Mouse (Mus musculus): ENCODE data around the gene Adh4. TPM values are rescaled to one million over a fixed set of nuclear protein-coding genes. Genes with fewer than 3 reads are reported as not detected.
"Not testable (repeated sequence)": the region's sequence is repeated elsewhere in the genome, so short reads cannot be mapped to it uniquely, and the experiment has no call there.

Adh4 gene
- not detected in 2 replicates for polyA plus RNA-seq (2015; fragmentation: Nextera tagmentation; extraction: Ambion mirVana)

GRCm38 (mm10) chr3:138415121-138415690 is at the start of gene Adh4:
Gene Adh4, plus strand, starts transcription at chr3:138415466.
- H3K36me3 ChIP-seq (ENCODE audit: control insufficient read depth, insufficient read depth, low read length) = no peaks in the 10 kb centered on the region
- no peak for ATAC-seq (ENCODE audit: insufficient read depth, low FRiP score)
- no peak within 1 kb of the TSS for H3K27ac ChIP-seq (ENCODE audit: low read length)
- no peak within 1 kb of the TSS for H3K4me2 ChIP-seq (ENCODE audit: low read depth, low read length)
- no peaks in the 10 kb centered on the region for H3K9me3 ChIP-seq (replicated peaks; ENCODE audit: control insufficient read depth, low read length)
- no peaks in the 10 kb centered on the region for H3K4me1 ChIP-seq (ENCODE audit: control insufficient read depth, insufficient read depth, low read length)
- H3K9ac ChIP-seq (ENCODE audit: low read length) = no peak within 1 kb of the TSS
- no peak within 1 kb of the TSS for H3K4me3 ChIP-seq (replicated peaks; ENCODE audit: low read length)
- no peaks in the 10 kb centered on the region for H3K27me3 ChIP-seq (ENCODE audit: control insufficient read depth, insufficient read depth, low read length)
- 76% methylated on average over 6 of the region's 6 CpGs for WGBS

- 82% methylated on average over 2 of the region's 2 CpGs for WGBS
- H3K9me3 ChIP-seq (replicated peaks; ENCODE audit: control insufficient read depth, low read length) = no peaks in the 10 kb centered on the region
- no peak for ATAC-seq (ENCODE audit: insufficient read depth, low FRiP score)
- no peak overlapping the region for H3K9ac ChIP-seq (ENCODE audit: low read length)
- H3K4me2 ChIP-seq (ENCODE audit: low read depth, low read length) = no peak overlapping the region
- H3K4me3 ChIP-seq (replicated peaks; ENCODE audit: low read length) = no peak overlapping the region
- H3K27me3 ChIP-seq (ENCODE audit: control insufficient read depth, insufficient read depth, low read length) = no peaks in the 10 kb centered on the region
- no peaks in the 10 kb centered on the region for H3K4me1 ChIP-seq (ENCODE audit: control insufficient read depth, insufficient read depth, low read length)
- no peaks in the 10 kb centered on the region for H3K36me3 ChIP-seq (ENCODE audit: control insufficient read depth, insufficient read depth, low read length)
- H3K27ac ChIP-seq (ENCODE audit: low read length) = no peak overlapping the region
These were observed 49.1 kb upstream of the Adh4 start for GRCm38 (mm10) chr3:138366181-138366580.

DNA sequence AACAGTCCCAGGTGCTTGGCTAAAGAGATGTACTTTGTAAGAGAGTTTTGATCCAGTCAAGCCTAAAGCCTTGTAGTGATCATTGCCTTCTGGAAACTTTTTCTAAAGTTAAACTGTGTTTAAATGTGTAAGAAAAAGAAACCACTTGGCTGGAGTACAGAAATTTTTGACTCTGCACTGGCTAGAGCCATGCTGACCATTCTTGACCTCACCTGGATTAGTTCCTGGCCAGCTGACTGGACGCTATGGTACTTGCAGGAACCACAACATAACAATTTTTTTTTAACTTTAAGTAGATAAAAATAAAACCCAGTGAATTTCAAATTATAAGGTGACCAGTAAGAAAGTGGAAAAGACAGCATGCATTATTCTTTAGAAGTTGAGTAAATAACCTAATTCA is 45.7 kb upstream of the Adh4 start:
- no peak for ATAC-seq (ENCODE audit: insufficient read depth, low FRiP score)
- H3K9ac ChIP-seq (ENCODE audit: low read length) = no peak overlapping the region
- no peak overlapping the region for H3K27ac ChIP-seq (ENCODE audit: low read length)
- H3K4me3 ChIP-seq (replicated peaks; ENCODE audit: low read length) = no peak overlapping the region
- H3K9me3 ChIP-seq (replicated peaks; ENCODE audit: control insufficient read depth, low read length) = no peaks in the 10 kb centered on the region
- H3K4me2 ChIP-seq (ENCODE audit: low read depth, low read length) = no peak overlapping the region
- H3K27me3 ChIP-seq (ENCODE audit: control insufficient read depth, insufficient read depth, low read length) = no peaks in the 10 kb centered on the region
- 76% methylated on average over 1 of the region's 1 CpGs for WGBS
- H3K36me3 ChIP-seq (ENCODE audit: control insufficient read depth, insufficient read depth, low read length) = no peaks in the 10 kb centered on the region
- no peaks in the 10 kb centered on the region for H3K4me1 ChIP-seq (ENCODE audit: control insufficient read depth, insufficient read depth, low read length)

DNA sequence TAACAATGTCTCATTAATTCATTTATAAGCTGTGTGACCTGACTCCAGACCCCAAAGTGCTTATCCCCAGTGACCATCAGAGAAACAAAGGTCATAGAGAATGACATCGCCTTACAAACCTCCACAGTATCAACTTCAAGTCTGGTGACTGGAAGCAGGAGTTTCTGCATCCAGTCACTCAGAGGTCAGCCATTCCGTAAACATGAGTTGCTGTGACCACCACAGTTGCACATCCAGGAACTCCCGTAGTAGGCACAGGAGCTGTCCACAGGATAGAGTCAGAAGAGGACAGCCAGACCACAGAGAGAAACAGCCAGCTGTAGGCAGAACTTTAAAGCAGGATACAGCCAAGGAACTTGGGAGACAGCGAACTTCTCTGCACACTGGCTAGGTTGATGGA is 45.0 kb upstream of the Adh4 start:
- not testable (repeated sequence) for ATAC-seq (ENCODE audit: insufficient read depth, low FRiP score); H3K36me3 ChIP-seq (ENCODE audit: control insufficient read depth, insufficient read depth, low read length); H3K27me3 ChIP-seq (ENCODE audit: control insufficient read depth, insufficient read depth, low read length); H3K9ac ChIP-seq (ENCODE audit: low read length); H3K4me2 ChIP-seq (ENCODE audit: low read depth, low read length); H3K27ac ChIP-seq (ENCODE audit: low read length); H3K4me1 ChIP-seq (ENCODE audit: control insufficient read depth, insufficient read depth, low read length); H3K9me3 ChIP-seq (replicated peaks; ENCODE audit: control insufficient read depth, low read length); H3K4me3 ChIP-seq (replicated peaks; ENCODE audit: low read length)
- 48% methylated on average over 4 of the region's 4 CpGs for WGBS

DNA sequence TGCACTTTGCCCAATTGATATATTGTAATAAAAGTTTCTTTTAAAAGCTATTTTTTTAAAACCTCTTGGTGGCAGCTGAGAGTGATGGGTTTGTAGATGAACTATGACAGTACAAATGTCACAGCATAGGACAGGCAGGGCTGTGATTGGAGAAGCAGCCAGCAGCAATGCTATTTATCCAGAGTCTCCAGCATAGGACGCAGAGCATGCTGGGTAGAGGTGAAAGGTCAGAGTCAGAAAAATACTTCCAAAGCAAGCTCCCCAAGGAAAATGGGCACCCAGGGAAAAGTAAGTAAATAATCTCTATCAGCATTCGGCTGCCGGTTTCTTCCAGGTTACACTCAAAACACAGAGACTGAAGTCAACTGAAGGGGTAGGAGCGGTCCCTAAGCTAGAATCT is 41.3 kb upstream of the Adh4 start:
- no peaks in the 10 kb centered on the region for H3K36me3 ChIP-seq (ENCODE audit: control insufficient read depth, insufficient read depth, low read length)
- 64% methylated on average over 4 of the region's 4 CpGs for WGBS
- H3K27ac ChIP-seq (ENCODE audit: low read length) = no peak overlapping the region

DNA sequence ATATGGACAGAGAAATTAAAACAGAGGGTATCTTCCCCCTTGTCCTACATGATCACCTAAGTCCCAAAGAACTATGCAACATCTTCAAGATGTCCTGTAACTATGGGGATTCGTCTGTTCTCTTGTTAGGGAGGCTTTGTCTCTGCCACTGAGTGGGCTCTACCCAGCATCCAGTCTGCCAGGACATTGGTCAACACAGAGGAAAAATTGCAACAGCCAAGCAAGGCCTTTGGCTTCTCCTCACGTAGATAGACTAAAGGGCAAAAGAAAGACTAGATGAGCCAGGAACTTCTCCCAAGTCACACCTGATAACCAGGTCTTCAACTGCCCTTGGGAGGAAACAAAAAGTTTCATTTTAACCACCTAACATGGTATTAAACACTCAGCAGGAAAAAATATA is 40.1 kb upstream of the Adh4 start:
- 74% methylated on average over 2 of the region's 2 CpGs for WGBS
- Histone ChIP-seq H3K9me3 (replicated peaks; ENCODE audit: control insufficient read depth, low read length) (no peaks in the 10 kb centered on the region), H3K27me3 (ENCODE audit: control insufficient read depth, insufficient read depth, low read length) (no peaks in the 10 kb centered on the region), H3K4me3 (replicated peaks; ENCODE audit: low read length) (no peak overlapping the region), H3K9ac (ENCODE audit: low read length) (no peak overlapping the region), H3K4me1 (ENCODE audit: control insufficient read depth, insufficient read depth, low read length) (no peaks in the 10 kb centered on the region), H3K27ac (ENCODE audit: low read length) (no peak overlapping the region), H3K4me2 (ENCODE audit: low read depth, low read length) (no peak overlapping the region), H3K36me3 (ENCODE audit: control insufficient read depth, insufficient read depth, low read length) (no peaks in the 10 kb centered on the region)
- ATAC-seq (ENCODE audit: insufficient read depth, low FRiP score) = no peak

More for the DNA sequence above, 41.3 kb upstream of the Adh4 start:
- Histone ChIP-seq H3K9ac (ENCODE audit: low read length) (no peak overlapping the region), H3K4me3 (replicated peaks; ENCODE audit: low read length) (no peak overlapping the region), H3K4me1 (ENCODE audit: control insufficient read depth, insufficient read depth, low read length) (no peaks in the 10 kb centered on the region), H3K27me3 (ENCODE audit: control insufficient read depth, insufficient read depth, low read length) (no peaks in the 10 kb centered on the region), H3K9me3 (replicated peaks; ENCODE audit: control insufficient read depth, low read length) (no peaks in the 10 kb centered on the region), H3K4me2 (ENCODE audit: low read depth, low read length) (no peak overlapping the region)
- ATAC-seq (ENCODE audit: insufficient read depth, low FRiP score) = no peak

- Histone ChIP-seq H3K27ac (ENCODE audit: low read length) (no peak overlapping the region), H3K9me3 (replicated peaks; ENCODE audit: control insufficient read depth, low read length) (no peaks in the 10 kb centered on the region), H3K4me2 (ENCODE audit: low read depth, low read length) (no peak overlapping the region), H3K9ac (ENCODE audit: low read length) (no peak overlapping the region), H3K27me3 (ENCODE audit: control insufficient read depth, insufficient read depth, low read length) (no peaks in the 10 kb centered on the region), H3K4me1 (ENCODE audit: control insufficient read depth, insufficient read depth, low read length) (no peaks in the 10 kb centered on the region), H3K4me3 (replicated peaks; ENCODE audit: low read length) (no peak overlapping the region), H3K36me3 (ENCODE audit: control insufficient read depth, insufficient read depth, low read length) (no peaks in the 10 kb centered on the region)
- ATAC-seq (ENCODE audit: insufficient read depth, low FRiP score) = no peak
- 26% methylated on average over 3 of the region's 3 CpGs for WGBS
These were observed 34.1 kb upstream of the Adh4 start for GRCm38 (mm10) chr3:138381133-138381532.

DNA sequence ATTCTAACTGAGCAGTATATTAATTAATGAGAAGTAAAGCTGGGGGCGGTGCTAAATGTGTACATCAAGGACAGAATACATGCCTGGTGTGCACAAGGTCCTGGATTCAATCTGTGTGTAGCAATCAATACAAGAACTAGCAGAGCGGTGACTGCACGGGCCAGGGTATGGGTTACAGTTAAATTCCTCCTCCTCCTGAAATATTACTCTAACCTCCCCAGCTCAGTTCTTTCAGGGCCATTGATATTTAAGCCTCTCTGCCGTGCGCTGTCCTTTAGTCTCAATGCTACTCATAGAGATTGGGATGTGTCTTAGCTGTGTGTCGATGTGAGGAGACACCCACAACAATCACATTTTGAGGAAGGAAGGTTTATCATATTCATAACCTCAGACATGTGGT is 28.1 kb upstream of the Adh4 start:
- H3K27ac ChIP-seq (ENCODE audit: low read length) = no peak overlapping the region
- H3K27me3 ChIP-seq (ENCODE audit: control insufficient read depth, insufficient read depth, low read length) = no peaks in the 10 kb centered on the region
- no peaks in the 10 kb centered on the region for H3K9me3 ChIP-seq (replicated peaks; ENCODE audit: control insufficient read depth, low read length)
- no peaks in the 10 kb centered on the region for H3K36me3 ChIP-seq (ENCODE audit: control insufficient read depth, insufficient read depth, low read length)
- no peak overlapping the region for H3K4me3 ChIP-seq (replicated peaks; ENCODE audit: low read length)
- H3K4me1 ChIP-seq (ENCODE audit: control insufficient read depth, insufficient read depth, low read length) = no peaks in the 10 kb centered on the region
- H3K9ac ChIP-seq (ENCODE audit: low read length) = no peak overlapping the region
- H3K4me2 ChIP-seq (ENCODE audit: low read depth, low read length) = no peak overlapping the region
- no peak for ATAC-seq (ENCODE audit: insufficient read depth, low FRiP score)
- WGBS = 86% methylated on average over 6 of the region's 6 CpGs

DNA sequence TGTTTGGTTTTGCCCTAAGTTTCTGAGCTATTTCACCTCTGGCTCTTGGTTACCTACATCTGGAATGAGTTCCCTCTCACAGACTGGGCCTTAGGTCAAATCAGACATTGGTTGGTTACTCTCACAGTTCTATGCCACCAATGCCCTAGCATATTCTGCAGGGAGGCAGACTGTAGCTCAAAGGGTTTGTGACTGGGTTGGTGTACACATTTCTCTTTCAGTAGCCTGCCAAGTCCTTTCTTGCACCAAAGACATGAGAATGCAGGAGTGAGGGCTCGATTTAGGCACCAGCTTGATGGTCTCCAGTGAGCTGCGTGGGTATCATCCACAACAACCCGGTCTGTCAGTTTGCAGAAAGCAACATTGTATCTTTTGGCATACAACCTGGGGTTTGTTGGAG is 10.4 kb upstream of the Adh4 start:
- ATAC-seq (ENCODE audit: insufficient read depth, low FRiP score) = no peak
- 81% methylated on average over 3 of the region's 3 CpGs for WGBS

GRCm38 (mm10) chr3:138405341-138405740 is 9.9 kb upstream of the Adh4 start:
- H3K27ac ChIP-seq (ENCODE audit: low read length) = no peak overlapping the region
- no peaks in the 10 kb centered on the region for H3K4me1 ChIP-seq (ENCODE audit: control insufficient read depth, insufficient read depth, low read length)
- H3K9ac ChIP-seq (ENCODE audit: low read length) = no peak overlapping the region
- no peak overlapping the region for H3K4me2 ChIP-seq (ENCODE audit: low read depth, low read length)
- H3K9me3 ChIP-seq (replicated peaks; ENCODE audit: control insufficient read depth, low read length) = no peaks in the 10 kb centered on the region
- H3K27me3 ChIP-seq (ENCODE audit: control insufficient read depth, insufficient read depth, low read length) = no peaks in the 10 kb centered on the region
- 33% methylated on average over 3 of the region's 3 CpGs for WGBS
- no peak overlapping the region for H3K4me3 ChIP-seq (replicated peaks; ENCODE audit: low read length)
- no peak for ATAC-seq (ENCODE audit: insufficient read depth, low FRiP score)
- H3K36me3 ChIP-seq (ENCODE audit: control insufficient read depth, insufficient read depth, low read length) = no peaks in the 10 kb centered on the region

More for the DNA sequence above, 10.4 kb upstream of the Adh4 start:
- Histone ChIP-seq H3K4me3 (replicated peaks; ENCODE audit: low read length) (no peak overlapping the region), H3K27me3 (ENCODE audit: control insufficient read depth, insufficient read depth, low read length) (no peaks in the 10 kb centered on the region), H3K4me1 (ENCODE audit: control insufficient read depth, insufficient read depth, low read length) (no peaks in the 10 kb centered on the region), H3K4me2 (ENCODE audit: low read depth, low read length) (no peak overlapping the region), H3K36me3 (ENCODE audit: control insufficient read depth, insufficient read depth, low read length) (no peaks in the 10 kb centered on the region), H3K9me3 (replicated peaks; ENCODE audit: control insufficient read depth, low read length) (no peaks in the 10 kb centered on the region), H3K27ac (ENCODE audit: low read length) (no peak overlapping the region), H3K9ac (ENCODE audit: low read length) (no peak overlapping the region)
